Mouse (Mus musculus) embryonic facial prominence, embryonic 10.5 days (tissue): ENCODE data around the gene Cbx4. TPM values are rescaled to one million over a fixed set of nuclear protein-coding genes. Genes with fewer than 3 reads are reported as not detected.

Experiments
- DNase-seq: peaks from one replicate; pipeline ENCODE4 v3.0.0-alpha.2; 2017; ENCODE audit warnings: low spot score
- H3K27ac ChIP-seq: fragments of 300-500 bp; sonication (generic); replicated peaks from 2 replicates; pipeline ENCODE4 v1.5.1; 2016; ENCODE audit warnings: mild to moderate bottlenecking
- H3K27me3 ChIP-seq: fragments of 300-500 bp; sonication (generic); replicated peaks from 2 replicates; pipeline ENCODE4 v1.6.1; 2016; ENCODE audit warnings: low read depth, mild to moderate bottlenecking; ENCODE audit not compliant: poor library complexity, severe bottlenecking
- H3K36me3 ChIP-seq: fragments of 300-500 bp; sonication (generic); replicated peaks from 2 replicates; pipeline ENCODE4 v1.6.1; 2016; ENCODE audit warnings: mild to moderate bottlenecking, moderate library complexity
- H3K4me1 ChIP-seq: fragments of 300-500 bp; sonication (generic); 2 replicates; pipeline ENCODE4 v1.6.1; 2016
- H3K4me3 ChIP-seq: fragments of 300-500 bp; sonication (generic); 2 replicates; pipeline ENCODE4 v1.5.1; 2016; ENCODE audit warnings: mild to moderate bottlenecking, moderate library complexity
- H3K9me3 ChIP-seq: fragments of 300-500 bp; sonication (generic); 2 replicates; pipeline ENCODE4 v1.6.1; 2016; ENCODE audit warnings: mild to moderate bottlenecking
- WGBS: fragments of 180-500 bp; shearing (Covaris S2); methylation state at CpG from one replicate; pipeline ENCODE4 v1.1.7; 2016; 5-methylcytosine and 5-hydroxymethylcytosine counted together
- polyA plus RNA-seq: library from polyadenylated mRNA; unstranded; fragments of >200 nt; fragmentation: Nextera tagmentation; extraction: Ambion mirVana; gene quantifications from 2 replicates; pipeline ENCODE4 v1.2.1, GENCODE M21; 2016

The Cbx4 gene
- polyA plus RNA-seq, 1 experiment from 2014 or later: 4.7 TPM

DNA sequence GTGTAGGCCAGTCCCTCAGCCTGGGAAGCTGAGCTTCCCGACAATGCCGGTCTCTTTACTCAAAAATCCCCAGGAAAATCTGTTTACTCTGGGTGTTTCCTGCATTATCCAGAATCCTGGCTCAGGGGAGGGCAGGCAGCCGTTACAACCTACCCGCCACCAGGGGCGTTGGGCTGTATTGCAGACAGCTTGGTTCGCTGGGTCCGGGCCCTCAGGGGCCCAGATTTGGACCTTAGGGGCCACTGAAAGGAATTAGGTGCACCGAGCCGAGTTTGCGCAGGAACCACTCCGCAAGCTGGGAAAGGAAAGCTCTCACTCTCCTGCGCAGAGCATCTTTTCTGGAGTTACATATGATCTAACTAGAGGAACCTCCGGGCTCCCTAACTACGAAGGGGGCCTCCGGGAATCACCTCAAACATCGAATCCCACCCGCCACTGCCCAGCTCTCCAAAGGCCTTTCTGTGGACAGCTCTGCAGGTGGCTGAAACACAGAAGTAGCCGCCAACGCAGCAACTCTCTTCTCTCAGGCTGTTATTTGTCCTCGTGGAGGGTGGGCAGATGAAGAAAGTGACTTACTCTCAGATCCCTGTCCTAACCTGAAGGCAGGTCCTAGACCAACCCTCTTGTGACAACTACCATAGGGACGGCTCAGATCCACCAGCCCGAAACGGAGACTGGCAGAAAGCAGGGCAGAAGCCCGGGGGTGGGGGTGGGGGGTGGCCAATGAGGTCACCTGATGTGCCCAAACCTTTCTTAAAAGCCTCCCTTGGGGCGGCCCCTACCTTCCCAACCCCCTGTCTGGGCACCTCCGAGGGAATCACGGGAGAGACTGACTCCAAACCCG is 2.6 kb upstream of the Cbx4 start:
- Histone ChIP-seq H3K27me3 (peaks cover 90% of the 10 kb centered on the region), H3K4me1 (peaks cover 74% of the 10 kb centered on the region), H3K27ac (no peak overlapping the region), H3K9me3 (no peaks in the 10 kb centered on the region), H3K36me3 (no peaks in the 10 kb centered on the region), H3K4me3 (peak overlapping the region; percentile 61)
- DNase-seq: peak; percentile 64
- WGBS: 1% methylated on average over 28 of the region's 28 CpGs

DNA sequence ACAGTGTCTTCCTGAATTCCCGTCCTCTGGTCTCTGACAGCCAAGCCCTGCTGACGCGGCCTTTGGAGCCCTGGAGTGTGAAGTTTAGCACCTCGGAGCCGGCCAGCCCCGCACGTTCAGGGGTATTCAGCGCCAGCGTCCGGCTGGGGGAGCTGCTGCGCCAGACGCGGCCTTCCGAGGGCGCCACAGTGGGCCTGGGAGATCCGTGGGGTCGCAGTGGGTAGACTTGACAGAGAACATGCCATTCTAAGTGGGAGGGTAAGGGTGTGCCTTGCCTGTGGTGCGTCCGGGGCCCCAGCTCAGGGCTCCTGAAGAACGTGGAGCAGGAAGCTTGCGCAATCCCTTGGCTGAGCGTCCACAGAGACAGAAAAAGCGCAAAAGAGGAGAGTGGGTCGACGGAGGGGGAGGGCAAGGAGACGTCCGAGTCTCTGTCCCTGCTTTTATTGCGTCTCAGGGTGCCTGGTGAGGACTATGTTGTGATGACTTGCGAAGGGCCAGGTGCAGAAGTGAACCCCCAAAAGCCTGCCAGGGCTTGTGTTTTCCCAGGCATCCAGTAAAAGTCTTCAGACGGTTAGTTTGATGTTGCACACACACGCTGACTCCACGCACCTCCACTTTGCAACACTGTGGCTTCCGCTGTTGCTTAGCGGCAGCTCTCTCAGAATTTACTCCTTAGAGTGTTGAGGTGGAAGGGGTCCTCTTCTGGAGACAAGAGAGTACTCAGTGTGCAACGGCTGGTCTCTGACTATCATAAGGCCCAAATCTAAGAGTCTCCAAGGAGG is 1.5 kb upstream of the Cbx4 start:
- peak overlapping the region; percentile 79 for H3K4me3 ChIP-seq
- H3K36me3 ChIP-seq: no peaks in the 10 kb centered on the region
- peak overlapping the region; percentile 95 for H3K27ac ChIP-seq
- H3K27me3 ChIP-seq: peaks cover 90% of the 10 kb centered on the region
- under 1% methylated on average over 35 of the region's 35 CpGs for WGBS
- peak; percentile 63 for DNase-seq
- no peaks in the 10 kb centered on the region for H3K9me3 ChIP-seq
- peaks cover 85% of the 10 kb centered on the region for H3K4me1 ChIP-seq

DNA sequence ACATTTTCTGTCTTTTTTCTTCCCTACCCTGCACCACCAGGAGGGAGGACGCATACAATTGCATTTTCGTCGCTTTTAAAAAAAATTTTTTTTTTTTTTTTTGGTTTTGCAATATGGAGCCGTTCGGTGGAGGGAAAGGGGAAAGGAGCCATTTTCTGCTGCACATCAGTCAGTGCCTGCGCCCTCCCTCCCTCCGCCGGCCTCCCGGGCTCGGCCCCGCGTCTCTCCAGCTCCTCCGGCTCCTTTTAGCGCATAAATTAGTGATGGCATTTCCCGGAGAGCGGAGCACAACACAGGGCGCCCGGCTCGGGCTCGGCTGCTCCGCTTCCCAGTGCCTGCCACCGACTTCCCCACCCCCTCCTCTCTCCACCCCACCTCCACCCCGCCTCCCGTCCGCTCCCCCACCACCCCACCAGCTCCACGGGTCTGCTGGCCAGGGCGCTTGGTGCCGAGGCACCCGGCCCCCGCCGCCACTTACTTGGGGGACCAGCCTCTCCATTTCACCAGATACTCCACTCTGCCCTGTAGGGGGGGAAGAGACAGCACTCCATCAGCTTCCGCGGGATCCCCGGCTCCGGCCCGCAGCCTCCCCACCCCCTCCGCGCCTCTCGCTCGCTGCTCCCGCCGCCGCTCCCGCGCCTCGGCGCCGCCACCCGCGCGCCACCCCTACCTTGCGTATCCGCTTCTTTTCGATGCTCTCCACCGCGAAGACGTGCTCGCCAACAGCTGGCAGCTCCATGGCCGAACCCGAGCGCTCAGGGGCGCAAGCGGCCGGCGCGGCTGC is 550 bp downstream of the Cbx4 start:
- Histone ChIP-seq H3K36me3 (peaks cover 13% of the 10 kb centered on the region; the same call in 1 of the 2 replicates), H3K9me3 (no peaks in the 10 kb centered on the region), H3K27me3 (peaks cover 90% of the 10 kb centered on the region), H3K27ac (peak overlapping the region; percentile 95), H3K4me1 (peaks cover 91% of the 10 kb centered on the region), H3K4me3 (peak overlapping the region; percentile 79)
- DNase-seq: peak; percentile 85
- under 1% methylated on average over 66 of the region's 66 CpGs for WGBS

DNA sequence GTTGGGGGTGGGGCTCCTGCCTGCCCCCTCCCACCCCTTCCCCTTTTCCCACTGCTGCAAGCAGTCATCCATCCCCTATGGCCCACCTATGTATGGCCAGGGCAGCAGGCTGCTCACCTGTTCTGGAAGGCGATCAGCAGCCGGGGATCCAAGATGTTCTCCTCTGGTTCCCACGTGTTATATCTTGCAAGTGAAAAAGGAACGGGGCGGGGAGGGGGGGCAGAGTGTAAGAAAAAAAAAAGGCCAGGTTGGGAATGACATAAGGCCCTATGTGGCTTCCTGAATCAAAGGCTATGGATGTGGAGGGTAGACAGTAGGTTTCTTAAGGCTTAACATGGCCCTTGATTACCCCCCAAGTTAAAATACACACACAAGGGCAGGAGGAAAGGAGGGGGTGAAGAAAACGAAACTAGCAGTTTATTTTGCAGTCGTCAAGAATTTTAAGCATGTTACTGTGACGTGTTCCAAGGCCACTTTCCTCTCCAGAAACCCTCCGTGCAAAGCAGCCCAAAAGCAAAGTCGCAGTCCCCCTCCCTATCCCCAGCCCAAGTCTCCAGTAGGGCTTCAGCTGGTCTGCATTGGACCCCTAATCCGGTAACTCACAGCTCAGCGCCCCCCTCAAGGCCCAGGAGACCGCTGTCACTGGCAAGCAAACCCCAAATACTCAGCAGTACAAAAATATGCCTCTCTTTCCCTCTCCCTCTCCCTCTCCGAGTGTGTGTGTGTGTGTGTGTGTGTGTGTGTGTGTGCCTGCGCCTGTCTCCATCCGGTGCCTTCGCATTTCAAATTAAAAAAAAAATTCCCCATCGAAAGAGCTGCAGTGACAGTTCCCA is 1.4 kb downstream of the Cbx4 start:
- Histone ChIP-seq H3K4me3 (peak overlapping the region; percentile 79), H3K27ac (peak overlapping the region; percentile 95), H3K27me3 (peaks cover 90% of the 10 kb centered on the region), H3K36me3 (peaks cover 14% of the 10 kb centered on the region; the same call in 1 of the 2 replicates), H3K9me3 (no peaks in the 10 kb centered on the region), H3K4me1 (peaks cover 88% of the 10 kb centered on the region)
- DNase-seq: peak; percentile 58
- WGBS: 1% methylated on average over 18 of the region's 18 CpGs

DNA sequence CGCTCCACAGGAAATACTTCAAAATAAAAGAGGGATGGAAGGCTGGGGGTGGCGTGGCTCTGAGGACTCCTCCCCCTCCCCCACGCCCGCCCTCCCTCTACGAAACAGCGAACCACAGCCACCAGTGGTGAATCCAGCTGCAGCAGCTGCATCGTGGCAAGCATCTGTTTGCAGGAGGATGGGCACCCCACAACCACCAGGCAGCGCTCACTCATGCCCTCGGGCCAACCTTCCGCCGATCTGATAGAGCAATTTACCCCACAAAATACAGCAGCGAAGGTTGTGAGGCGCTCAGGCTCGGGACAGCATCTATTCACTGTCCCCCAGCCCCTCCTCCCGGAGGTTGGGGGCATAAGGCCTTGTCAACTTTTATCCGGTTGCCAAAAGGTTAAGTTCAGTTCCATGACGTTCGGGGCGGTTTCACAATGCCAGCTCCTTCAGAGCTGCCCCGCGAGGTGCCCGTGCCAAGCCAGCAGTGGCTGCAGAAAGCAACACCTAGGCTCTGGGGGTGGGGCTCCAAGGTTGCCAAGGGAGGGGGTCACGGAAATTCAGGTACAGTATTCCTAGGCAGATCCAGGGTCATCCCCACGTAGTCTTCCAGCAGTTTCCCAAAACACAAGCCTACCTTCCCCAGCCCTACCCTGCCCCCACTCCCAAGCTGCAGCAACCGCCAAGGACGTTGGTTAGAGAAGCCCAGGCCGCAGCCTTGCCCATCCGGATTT is 2.1 kb downstream of the Cbx4 start:
- peak; percentile 42 for DNase-seq
- peak overlapping the region; percentile 79 for H3K4me3 ChIP-seq
- peaks cover 90% of the 10 kb centered on the region for H3K27me3 ChIP-seq
- WGBS: 1% methylated on average over 28 of the region's 28 CpGs
- H3K27ac ChIP-seq: 0 out of 2 replicates have a peak overlapping the region, but pooled peaks have one; percentile 14
- peaks cover 88% of the 10 kb centered on the region for H3K4me1 ChIP-seq
- H3K9me3 ChIP-seq: no peaks in the 10 kb centered on the region
- H3K36me3 ChIP-seq: peaks cover 14% of the 10 kb centered on the region; the same call in 1 of the 2 replicates

DNA sequence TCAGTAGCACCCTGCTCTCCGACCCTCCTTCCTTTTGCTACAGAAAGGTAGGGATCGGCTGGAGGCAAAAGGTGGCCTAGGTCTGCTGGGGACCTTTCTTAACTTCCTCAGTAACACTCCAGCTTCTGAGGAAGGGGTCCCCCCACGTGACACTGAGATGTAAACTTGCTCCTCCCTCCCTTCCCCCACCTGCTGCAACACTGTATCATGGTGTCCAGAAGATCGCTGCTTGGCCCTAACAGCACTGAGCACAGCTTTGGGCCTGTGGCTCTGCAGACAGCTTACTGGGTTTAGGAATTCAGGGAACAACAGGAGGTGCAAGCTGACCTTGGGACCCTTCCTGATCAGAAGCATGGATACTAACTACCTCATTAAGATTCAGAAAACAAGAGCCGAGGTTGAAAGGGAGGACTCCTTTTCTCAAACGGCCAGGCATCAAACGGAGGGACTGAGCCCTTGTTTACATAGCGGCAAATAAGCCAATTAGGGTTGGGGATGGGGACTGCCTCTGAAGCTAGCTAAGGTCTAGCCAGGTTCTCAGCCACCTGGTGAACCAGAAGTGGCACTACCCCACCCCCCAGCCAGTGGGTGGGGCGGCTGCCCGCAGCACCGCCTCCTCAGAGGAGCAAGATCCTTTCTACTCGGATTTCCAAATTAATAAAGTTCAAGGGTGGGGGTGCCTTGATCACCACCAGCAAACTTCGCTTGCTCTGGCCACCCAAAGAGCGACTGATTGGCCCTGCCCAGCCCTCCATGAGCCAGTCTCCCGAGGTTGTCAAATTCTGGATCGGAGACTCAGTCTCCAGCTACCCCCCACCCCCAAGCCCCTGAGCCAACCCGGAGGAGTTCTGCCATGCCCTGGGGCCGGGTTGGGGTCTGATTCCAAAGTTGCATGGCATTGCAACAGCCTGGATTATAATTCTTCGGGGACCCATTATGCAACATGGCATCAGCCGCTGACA is 3.1 kb downstream of the Cbx4 start:
- H3K9me3 ChIP-seq: no peaks in the 10 kb centered on the region
- peak; percentile 39 for DNase-seq
- peak overlapping the region; percentile 79 for H3K4me3 ChIP-seq
- peaks cover 88% of the 10 kb centered on the region for H3K4me1 ChIP-seq
- no peak overlapping the region for H3K27ac ChIP-seq
- peaks cover 90% of the 10 kb centered on the region for H3K27me3 ChIP-seq
- H3K36me3 ChIP-seq: peaks cover 14% of the 10 kb centered on the region; the same call in 1 of the 2 replicates
- WGBS: 2% methylated on average over 20 of the region's 20 CpGs

DNA sequence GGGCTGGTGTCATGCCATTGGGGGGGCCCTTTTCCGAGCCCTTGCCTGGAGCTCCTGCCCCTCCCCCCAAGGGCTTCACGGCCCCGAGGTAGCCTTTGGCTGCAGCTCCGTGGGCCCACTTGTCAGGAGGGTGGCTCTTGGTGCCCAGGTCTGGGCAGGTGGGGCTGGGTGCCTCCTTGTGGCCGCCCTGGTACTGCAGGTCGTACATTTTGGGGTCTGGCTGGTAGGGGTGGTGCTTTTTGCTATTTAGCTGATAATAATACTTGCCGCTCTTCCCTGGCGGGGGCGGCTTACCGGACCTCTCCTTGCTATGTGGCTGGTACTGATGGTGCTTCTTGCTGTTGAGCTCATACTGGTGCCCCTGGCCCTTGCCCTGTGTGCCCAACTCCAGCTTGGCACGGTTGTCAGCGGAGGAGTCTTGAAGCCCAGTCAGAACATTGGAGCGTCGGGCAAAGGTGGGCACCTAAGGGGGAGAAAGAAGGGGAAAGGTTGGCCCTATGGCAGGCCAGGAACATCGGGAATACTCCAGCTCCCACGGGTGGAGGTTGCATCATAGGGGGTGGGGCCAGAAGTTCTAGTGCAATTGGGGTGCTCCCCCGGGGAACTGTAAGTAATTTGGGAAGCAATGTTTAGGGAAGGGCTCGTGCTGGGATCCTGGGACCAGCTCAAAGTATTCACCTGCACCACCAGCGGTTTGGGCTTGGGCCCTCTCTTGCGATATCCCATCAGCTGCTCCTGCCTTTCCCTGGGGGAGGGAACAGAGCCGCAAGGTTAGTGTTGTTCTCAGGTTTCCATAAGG is 4.0 kb downstream of the Cbx4 start:
- peaks cover 88% of the 10 kb centered on the region for H3K27me3 ChIP-seq
- 5% methylated on average over 21 of the region's 21 CpGs for WGBS
- peaks cover 17% of the 10 kb centered on the region; the same call in 1 of the 2 replicates for H3K36me3 ChIP-seq
- peak overlapping the region; percentile 79 for H3K4me3 ChIP-seq
- DNase-seq: peak; percentile 74
- peaks cover 79% of the 10 kb centered on the region for H3K4me1 ChIP-seq
- H3K9me3 ChIP-seq: no peaks in the 10 kb centered on the region
- no peak overlapping the region for H3K27ac ChIP-seq

DNA sequence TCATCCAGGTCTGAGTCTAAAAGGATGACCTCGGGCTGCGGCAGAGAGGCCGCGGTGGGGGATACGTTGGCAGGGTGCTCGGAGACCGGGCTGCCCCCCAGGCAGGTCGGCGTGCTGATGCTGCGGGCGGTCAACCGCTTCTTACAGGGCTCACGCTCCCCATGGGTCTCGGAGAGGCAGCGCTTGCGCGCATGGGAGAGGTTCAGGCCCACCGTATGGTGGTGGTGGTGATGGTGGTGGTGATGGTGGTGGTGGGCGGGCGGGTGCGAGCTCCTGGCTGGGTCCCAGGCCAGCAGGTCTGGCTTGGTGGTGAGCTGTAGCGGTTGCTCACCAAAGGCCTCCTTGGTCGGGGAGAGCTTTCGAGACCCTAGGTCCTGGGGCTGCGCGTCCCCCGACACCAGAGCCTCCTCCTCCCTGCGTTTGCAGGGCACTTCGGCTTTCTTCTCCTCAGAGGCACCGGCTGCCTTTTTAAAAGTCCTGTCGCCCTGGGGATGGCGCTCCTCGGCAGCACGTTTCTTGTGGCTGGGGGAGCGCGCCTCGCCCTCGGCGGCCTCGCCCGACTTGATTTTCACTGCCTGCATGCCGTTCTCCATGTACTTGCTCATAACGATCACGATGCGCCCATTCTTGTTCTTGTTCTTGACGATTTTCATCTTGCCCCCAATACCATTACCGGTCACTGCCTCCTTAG is 4.7 kb downstream of the Cbx4 start:
- peaks cover 88% of the 10 kb centered on the region for H3K27me3 ChIP-seq
- DNase-seq: peak; percentile 51
- no peaks in the 10 kb centered on the region for H3K9me3 ChIP-seq
- H3K27ac ChIP-seq: no peak overlapping the region
- 6% methylated on average over 47 of the region's 47 CpGs for WGBS
- H3K36me3 ChIP-seq: peaks cover 17% of the 10 kb centered on the region; the same call in 1 of the 2 replicates
- H3K4me3 ChIP-seq: peak overlapping the region; percentile 79
- peaks cover 71% of the 10 kb centered on the region for H3K4me1 ChIP-seq

DNA sequence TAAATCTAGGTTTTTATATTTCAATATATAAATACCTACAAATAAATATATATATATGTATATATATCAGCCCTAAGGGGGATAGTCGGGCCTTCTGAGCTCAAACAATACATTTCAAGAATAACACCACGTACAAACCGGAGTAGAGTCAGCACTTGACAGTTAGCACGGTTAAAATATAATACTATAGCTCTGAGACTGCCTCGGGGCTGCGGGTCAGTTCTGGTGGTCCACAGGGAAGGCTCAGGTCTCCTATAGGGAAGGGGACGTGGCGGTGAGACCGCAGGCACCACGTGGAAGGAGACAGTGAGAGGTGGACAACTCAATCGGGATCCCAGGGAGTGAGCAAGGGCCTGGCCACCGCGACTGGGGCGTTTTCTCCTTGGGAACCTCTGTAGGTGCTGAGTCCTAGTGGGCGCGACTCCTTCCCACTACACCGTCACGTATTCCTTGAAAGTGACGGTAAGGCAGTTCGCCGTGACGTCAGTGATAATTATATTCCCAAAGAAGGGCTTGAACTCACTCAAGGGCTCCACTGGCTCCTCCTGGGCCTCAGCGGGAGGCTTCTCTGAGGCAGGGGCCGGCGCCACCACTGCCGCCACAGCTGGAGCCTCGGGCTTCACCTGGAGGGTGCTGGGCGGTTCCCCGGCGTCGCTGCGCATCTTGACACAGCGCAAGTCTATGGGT is 5.4 kb downstream of the Cbx4 start:
- no peaks in the 10 kb centered on the region for H3K9me3 ChIP-seq
- peaks cover 93% of the 10 kb centered on the region for H3K27me3 ChIP-seq
- WGBS: 7% methylated on average over 33 of the region's 33 CpGs
- DNase-seq: peak; percentile 34
- H3K4me3 ChIP-seq: peak overlapping the region; percentile 79
- no peak overlapping the region for H3K27ac ChIP-seq
- H3K4me1 ChIP-seq: peaks cover 69% of the 10 kb centered on the region
- peaks cover 17% of the 10 kb centered on the region; the same call in 1 of the 2 replicates for H3K36me3 ChIP-seq
